Mouse (Mus musculus): ENCODE results near the gene Adarb2.

Gene Adarb2

GRCm38 (mm10) chr13:8793217-8793616 is 590.6 kb downstream of the Adarb2 start:
- DNase-seq (ENCODE audit: low spot score) = no peak

GRCm38 (mm10) chr13:8800576-8800975 is 597.9 kb downstream of the Adarb2 start:
- DNase-seq (ENCODE audit: low spot score) = no peak

- no peak for DNase-seq (ENCODE audit: low spot score)
Observed at GRCm38 (mm10) chr13:8805931-8806330, 603.3 kb downstream of the Adarb2 start.

All from urinary bladder, postnatal 10 days (tissue).